Mouse (Mus musculus) limb, embryonic 11.5 days (tissue): ENCODE measurements around the gene Cacna1d. TPM values are rescaled to one million over a fixed set of nuclear protein-coding genes. Genes with fewer than 3 reads are reported as not detected.

Experiments used
- ATAC-seq: fragments of 200-750 bp; cut with Nextera tagmentation; 2 replicates; pipeline ENCODE4 v1.8.0; 2017; ENCODE audit warnings: low read depth; ENCODE audit not compliant: insufficient number of reproducible peaks, low FRiP score, low TSS enrichment
- DNase-seq: peaks from one replicate; pipeline ENCODE4 v3.0.0-alpha.2; 2015; ENCODE audit warnings: low spot score
- H3K27ac ChIP-seq: fragments of 300-500 bp; sonication (generic); replicated peaks from 2 replicates; pipeline ENCODE4 v1.5.1; 2014; ENCODE audit warnings: low read depth, mild to moderate bottlenecking, low read length
- H3K27me3 ChIP-seq: fragments of 300-500 bp; sonication (generic); 2 replicates; pipeline ENCODE4 v1.6.1; 2014; ENCODE audit warnings: mild to moderate bottlenecking, low read length, mixed read lengths; ENCODE audit not compliant: control insufficient read depth, insufficient read depth
- H3K36me3 ChIP-seq: fragments of 300-500 bp; sonication (generic); 2 replicates; pipeline ENCODE4 v1.6.1; 2014; ENCODE audit warnings: mild to moderate bottlenecking, low read length, moderate library complexity, mixed read lengths; ENCODE audit not compliant: control insufficient read depth, insufficient read depth
- H3K4me1 ChIP-seq: fragments of 300-500 bp; sonication (generic); 2 replicates; pipeline ENCODE4 v1.6.1; 2014; ENCODE audit warnings: low read length, mixed read lengths; ENCODE audit not compliant: control insufficient read depth, insufficient read depth
- H3K4me2 ChIP-seq: fragments of 300-500 bp; sonication (generic); 2 replicates; pipeline ENCODE4 v1.6.1; 2014; ENCODE audit warnings: low read depth, mild to moderate bottlenecking, moderate library complexity; ENCODE audit not compliant: severe bottlenecking
- H3K4me3 ChIP-seq: fragments of 300-500 bp; sonication (generic); 2 replicates; pipeline ENCODE4 v1.5.1; 2014; ENCODE audit warnings: low read depth, low read length
- H3K9ac ChIP-seq: fragments of 300-500 bp; sonication (generic); 2 replicates; pipeline ENCODE4 v1.6.1; 2014; ENCODE audit warnings: mild to moderate bottlenecking, low read length
- H3K9me3 ChIP-seq: fragments of 300-500 bp; sonication (generic); 2 replicates; pipeline ENCODE4 v1.6.1; 2016; ENCODE audit warnings: low read length; ENCODE audit not compliant: control insufficient read depth
- WGBS: fragments of 180-500 bp; shearing (Covaris S2); extraction: QIAGEN DNeasy Blood & Tissue Kit; methylation state at CpG from one replicate; pipeline ENCODE4 v1.1.7; 2014; 5-methylcytosine and 5-hydroxymethylcytosine counted together
- polyA plus RNA-seq: library from polyadenylated mRNA; unstranded; fragments of >200 nt; fragmentation: Nextera tagmentation; extraction: Ambion mirVana; gene quantifications from 2 replicates; pipeline ENCODE4 v1.2.1, GENCODE M21; 2014

Cacna1d gene
- polyA plus RNA-seq, 1 experiment from 2014 or later: 2.1 TPM

DNA sequence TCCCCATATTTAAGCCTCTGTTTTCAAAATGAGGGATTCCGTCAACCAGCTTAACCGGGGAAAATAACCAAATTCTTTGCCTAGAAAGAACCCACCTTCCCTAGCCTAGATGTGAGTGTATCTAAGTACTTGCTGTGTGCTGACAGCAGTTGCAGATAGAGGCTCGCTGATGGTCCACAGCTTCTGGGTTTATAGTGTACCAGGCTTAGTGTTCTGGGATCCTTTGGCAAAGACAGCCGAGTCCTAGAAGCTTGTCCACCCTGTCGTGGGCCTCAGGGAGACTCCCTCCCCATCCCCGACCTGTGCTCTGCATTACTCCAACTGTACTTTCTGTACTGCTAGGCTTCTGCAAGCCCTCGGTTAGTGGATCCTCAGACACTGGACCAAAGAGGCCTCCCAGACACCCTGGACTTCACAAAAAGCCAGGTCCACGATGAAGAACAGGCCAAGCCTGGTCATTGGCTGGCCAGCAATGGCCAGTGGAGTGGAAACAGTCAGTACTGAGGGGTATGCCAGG lies 445.5 kb downstream of the Cacna1d start:
- no peak overlapping the region for H3K27ac ChIP-seq
- ATAC-seq: no peak

DNA sequence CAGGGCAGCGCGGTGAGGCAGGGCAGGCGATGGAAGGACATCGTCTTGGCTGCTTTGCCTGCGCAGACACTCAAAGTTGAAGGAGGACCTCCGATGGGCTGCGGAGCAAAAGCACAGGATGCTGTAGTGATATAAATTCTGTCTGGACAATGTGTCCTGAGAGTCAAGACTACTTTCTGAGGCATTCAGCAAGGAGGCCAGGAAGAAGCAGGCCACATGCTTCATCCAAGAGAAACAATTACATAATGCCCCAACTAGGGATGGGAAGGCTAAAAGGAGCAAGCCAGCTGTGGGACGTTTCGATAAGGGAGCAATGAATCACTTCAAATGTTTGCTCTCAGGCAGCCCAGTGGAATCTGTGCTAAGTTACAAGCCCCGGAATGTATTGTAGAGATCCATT lies 446.0 kb downstream of the Cacna1d start:
- Histone ChIP-seq H3K27me3 (no peaks in the 10 kb centered on the region), H3K9me3 (no peaks in the 10 kb centered on the region), H3K4me1 (no peaks in the 10 kb centered on the region), H3K4me3 (no peak overlapping the region), H3K4me2 (no peak overlapping the region), H3K9ac (no peak overlapping the region), H3K27ac (no peak overlapping the region), H3K36me3 (no peaks in the 10 kb centered on the region)
- WGBS: 85% methylated on average over 10 of the region's 10 CpGs
- DNase-seq (no peak), ATAC-seq (no peak)

More for the DNA sequence above, 445.5 kb downstream of the Cacna1d start:
- H3K27me3 ChIP-seq: no peaks in the 10 kb centered on the region
- no peak overlapping the region for H3K4me2 ChIP-seq
- no peak overlapping the region for H3K4me3 ChIP-seq
- H3K9ac ChIP-seq: no peak overlapping the region
- H3K4me1 ChIP-seq: no peaks in the 10 kb centered on the region
- no peaks in the 10 kb centered on the region for H3K36me3 ChIP-seq
- H3K9me3 ChIP-seq: no peaks in the 10 kb centered on the region
- WGBS: 87% methylated on average over 8 of the region's 8 CpGs
- no peak for DNase-seq

DNA sequence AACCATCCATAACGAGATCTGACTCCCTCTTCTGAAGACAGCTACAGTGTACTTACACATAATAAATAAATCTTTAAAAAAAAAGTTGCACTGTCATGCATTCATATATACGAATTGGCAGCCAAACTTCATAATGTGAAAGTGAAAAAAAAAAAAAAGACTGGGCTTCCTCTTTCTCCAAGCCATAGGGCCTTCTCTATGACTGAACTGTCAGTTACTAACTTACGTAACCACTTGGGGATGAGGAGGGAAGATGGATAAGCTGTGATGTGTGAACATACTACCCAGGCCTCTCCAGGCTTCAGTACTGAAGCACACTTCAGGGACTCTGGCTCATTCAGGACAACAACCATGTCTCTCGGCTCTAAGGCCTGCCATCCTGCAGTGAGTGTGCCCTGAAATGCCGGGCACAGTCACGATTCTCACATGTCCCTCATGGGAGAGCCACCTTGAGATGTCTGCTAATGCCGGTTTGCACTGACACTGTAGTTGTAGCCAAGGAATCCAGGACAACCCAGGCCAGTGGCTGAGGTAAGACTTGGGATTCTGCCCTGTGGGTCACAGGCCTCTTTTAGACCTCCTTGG lies 447.8 kb downstream of the Cacna1d start:
- H3K4me3 ChIP-seq: no peak overlapping the region
- ATAC-seq: no peak
- H3K4me1 ChIP-seq: no peaks in the 10 kb centered on the region
- no peaks in the 10 kb centered on the region for H3K9me3 ChIP-seq
- H3K27me3 ChIP-seq: no peaks in the 10 kb centered on the region
- H3K36me3 ChIP-seq: no peaks in the 10 kb centered on the region
- 87% methylated on average over 7 of the region's 7 CpGs for WGBS
- DNase-seq: no peak
- H3K4me2 ChIP-seq: no peak overlapping the region
- no peak overlapping the region for H3K9ac ChIP-seq
- H3K27ac ChIP-seq: no peak overlapping the region

DNA sequence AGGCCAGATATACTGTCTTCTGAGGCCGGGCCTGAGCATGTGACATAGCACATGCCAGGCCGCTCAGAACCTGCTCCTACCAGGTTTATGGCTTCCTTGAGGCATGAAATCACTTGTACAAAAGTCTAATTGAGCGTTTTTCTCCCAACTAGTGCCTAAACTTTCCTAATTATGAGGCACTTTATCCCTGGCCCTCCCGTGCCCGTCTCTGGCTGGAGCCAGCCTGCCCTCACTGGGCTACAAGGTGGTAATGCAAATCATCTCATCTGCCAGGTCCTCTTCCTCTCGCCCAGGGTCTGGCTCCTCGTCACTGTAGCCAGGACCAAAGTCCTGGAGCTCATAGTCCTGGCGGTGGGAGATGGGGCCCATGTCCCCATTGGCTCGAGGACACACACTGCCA lies 449.4 kb downstream of the Cacna1d start:
- Histone ChIP-seq H3K27ac (no peak overlapping the region), H3K27me3 (no peaks in the 10 kb centered on the region), H3K4me1 (no peaks in the 10 kb centered on the region), H3K4me2 (no peak overlapping the region), H3K9me3 (no peaks in the 10 kb centered on the region), H3K36me3 (no peaks in the 10 kb centered on the region), H3K4me3 (no peak overlapping the region), H3K9ac (no peak overlapping the region)
- ATAC-seq: no peak
- WGBS: 77% methylated on average over 9 of the region's 9 CpGs
- DNase-seq: no peak

DNA sequence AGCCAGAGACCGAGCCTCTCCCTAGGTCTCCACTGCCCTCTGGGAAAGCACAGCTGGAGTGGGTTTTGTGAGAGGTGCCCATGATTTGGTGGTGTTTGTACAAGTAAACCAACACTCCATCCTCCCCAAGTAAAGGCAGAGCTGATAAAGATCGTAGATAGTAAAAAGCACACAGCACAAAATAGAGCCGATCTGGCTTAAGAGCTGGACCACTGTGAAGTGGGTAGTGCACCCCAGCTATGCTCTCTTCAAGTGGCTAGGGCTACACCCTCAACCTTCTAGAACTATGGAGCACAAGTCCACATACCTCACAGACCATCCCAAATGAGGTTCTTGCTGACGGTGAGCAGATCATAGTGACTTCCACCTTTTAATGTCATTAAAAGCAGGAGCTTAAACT lies 451.8 kb downstream of the Cacna1d start:
- Histone ChIP-seq H3K27ac (no peak overlapping the region), H3K27me3 (no peaks in the 10 kb centered on the region), H3K9me3 (no peaks in the 10 kb centered on the region), H3K4me2 (no peak overlapping the region), H3K36me3 (no peaks in the 10 kb centered on the region), H3K4me3 (no peak overlapping the region), H3K4me1 (no peaks in the 10 kb centered on the region), H3K9ac (no peak overlapping the region)
- WGBS: 80% methylated on average over 4 of the region's 4 CpGs
- DNase-seq (no peak), ATAC-seq (no peak)

DNA sequence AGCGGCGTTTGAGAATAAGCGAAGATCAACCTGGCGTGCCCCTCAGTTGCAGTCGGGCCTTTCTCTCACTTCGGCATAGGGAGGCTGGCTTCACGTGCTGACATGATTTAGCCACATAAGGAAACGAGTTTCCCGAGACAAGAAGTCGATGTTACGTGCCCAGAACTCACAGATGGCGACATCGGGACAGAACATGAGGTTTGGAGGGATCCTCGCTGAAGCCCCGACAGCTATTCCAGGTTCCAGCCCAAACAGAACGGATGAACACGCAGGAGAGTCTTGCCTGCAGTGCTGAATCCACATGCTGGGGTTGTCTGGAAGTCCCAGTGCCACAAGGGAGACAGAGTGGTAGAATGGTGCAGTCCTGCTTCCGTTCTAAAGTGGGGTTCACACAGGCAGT lies 452.8 kb downstream of the Cacna1d start:
- Histone ChIP-seq H3K9ac (no peak overlapping the region), H3K36me3 (no peaks in the 10 kb centered on the region), H3K9me3 (no peaks in the 10 kb centered on the region), H3K4me1 (no peaks in the 10 kb centered on the region), H3K4me3 (no peak overlapping the region), H3K4me2 (no peak overlapping the region), H3K27ac (no peak overlapping the region), H3K27me3 (no peaks in the 10 kb centered on the region)
- no peak for ATAC-seq
- DNase-seq: no peak
- 83% methylated on average over 18 of the region's 18 CpGs for WGBS

DNA sequence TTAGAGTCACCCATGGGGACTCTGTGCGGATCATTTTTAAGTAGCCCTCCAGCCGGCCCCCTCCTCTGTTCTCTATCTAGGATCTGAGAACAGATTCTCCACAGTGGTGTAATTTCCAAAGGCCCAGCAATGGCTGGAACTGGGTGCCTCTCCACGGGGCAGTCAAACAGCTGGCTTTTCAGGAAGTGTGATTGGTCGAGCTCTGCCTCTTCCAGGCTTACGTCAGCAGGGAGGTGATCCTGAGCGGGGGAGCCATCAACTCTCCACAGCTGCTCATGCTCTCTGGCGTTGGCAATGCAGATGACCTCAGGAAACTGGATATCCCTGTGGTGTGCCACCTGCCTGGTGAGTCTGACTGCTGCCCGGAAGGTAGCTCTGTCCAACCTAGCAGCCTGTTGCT lies 457.9 kb downstream of the Cacna1d start:
- WGBS: 62% methylated on average over 8 of the region's 8 CpGs
- Histone ChIP-seq H3K27ac (no peak overlapping the region), H3K4me3 (no peak overlapping the region), H3K4me1 (no peaks in the 10 kb centered on the region), H3K9ac (no peak overlapping the region), H3K9me3 (no peaks in the 10 kb centered on the region), H3K36me3 (no peaks in the 10 kb centered on the region), H3K27me3 (no peaks in the 10 kb centered on the region), H3K4me2 (no peak overlapping the region)
- ATAC-seq (no peak), DNase-seq (no peak)

DNA sequence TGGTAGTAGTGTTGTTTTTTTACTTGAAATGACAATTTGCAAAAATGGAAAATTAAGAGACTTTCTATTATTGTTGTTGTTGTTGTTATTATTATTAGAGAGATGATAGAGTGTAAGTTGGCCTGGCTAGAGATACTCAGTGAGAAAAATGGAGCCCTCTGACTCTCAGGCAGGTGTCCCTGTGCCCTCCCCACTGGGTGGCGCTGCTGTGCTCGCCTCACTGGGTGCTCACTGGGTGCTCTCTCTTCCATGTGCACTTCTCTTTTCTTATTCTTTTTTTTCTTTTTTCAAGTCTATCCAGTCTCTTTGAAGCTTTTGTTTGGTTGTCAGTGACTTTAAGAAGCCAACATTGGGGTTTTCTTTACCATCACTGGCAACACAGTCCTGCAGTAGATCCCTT lies 463.9 kb downstream of the Cacna1d start:
- Histone ChIP-seq H3K9ac (no peak overlapping the region), H3K4me2 (no peak overlapping the region), H3K27me3 (no peaks in the 10 kb centered on the region), H3K36me3 (no peaks in the 10 kb centered on the region), H3K27ac (no peak overlapping the region), H3K4me1 (no peaks in the 10 kb centered on the region), H3K4me3 (no peak overlapping the region), H3K9me3 (no peaks in the 10 kb centered on the region)
- DNase-seq (no peak), ATAC-seq (no peak)
- WGBS: 48% methylated on average over 2 of the region's 2 CpGs

DNA sequence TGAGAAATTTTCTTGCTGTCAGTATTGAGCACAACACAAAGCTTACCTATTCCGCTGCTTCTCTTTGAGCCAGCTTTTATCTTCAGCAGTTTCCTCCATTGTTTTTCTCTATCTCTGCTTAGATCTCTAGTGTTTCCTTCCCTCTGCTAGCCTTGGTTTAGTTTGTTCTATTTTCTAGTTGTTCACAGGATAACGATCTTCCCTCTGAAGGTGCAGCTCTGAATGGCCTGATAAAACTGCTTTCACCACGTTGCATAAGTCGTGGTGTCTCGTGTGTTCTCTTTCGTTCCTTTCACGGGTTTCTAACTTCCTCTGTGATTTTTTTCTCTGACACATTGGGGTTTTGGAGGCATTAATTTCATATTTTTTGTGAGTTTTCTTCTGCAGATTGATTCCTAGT lies 466.9 kb downstream of the Cacna1d start:
- WGBS: 61% methylated on average over 7 of the region's 7 CpGs
- no peak overlapping the region for H3K4me3 ChIP-seq
- H3K4me1 ChIP-seq: 0 out of 2 replicates have a peak, but pooled peaks cover 5% of the 10 kb centered on the region
- DNase-seq: no peak
- no peak for ATAC-seq
- no peak overlapping the region for H3K9ac ChIP-seq
- H3K27ac ChIP-seq: no peak overlapping the region
- H3K9me3 ChIP-seq: no peaks in the 10 kb centered on the region
- H3K36me3 ChIP-seq: no peaks in the 10 kb centered on the region
- no peaks in the 10 kb centered on the region for H3K27me3 ChIP-seq
- H3K4me2 ChIP-seq: no peak overlapping the region
